Mouse (Mus musculus) liver, embryonic 14.5 days (tissue): ENCODE results near the gene Igf2bp1. TPM values are rescaled to one million over a fixed set of nuclear protein-coding genes. Genes with fewer than 3 reads are reported as not detected.
A peak's percentile ranks its signal among the peaks of the same experiment; 100 is the strongest.

Experiments used
- ATAC-seq: fragments of 200-750 bp; cut with Nextera tagmentation; 2 replicates; pipeline ENCODE4 v1.8.0; 2017; ENCODE audit warnings: moderate number of reproducible peaks, mild to moderate bottlenecking, moderate library complexity; ENCODE audit not compliant: insufficient read depth
- DNase-seq, 3 experiments: peaks; one replicate each; pipeline ENCODE4 v3.0.0-alpha.2; 2012 to 2013; ENCODE audit warnings: low read depth in 3 of 3, low spot score in 3 of 3
- H3K27ac ChIP-seq: fragments of 300-500 bp; sonication (generic); 2 replicates; pipeline ENCODE4 v1.5.1; 2014; ENCODE audit warnings: moderate library complexity, mild to moderate bottlenecking, control low read depth, inconsistent platforms
- H3K27me3 ChIP-seq: fragments of 300-500 bp; sonication (generic); 2 replicates; pipeline ENCODE4 v1.6.1; 2014; ENCODE audit warnings: mild to moderate bottlenecking, low read length, moderate library complexity; ENCODE audit not compliant: control insufficient read depth, insufficient read depth
- H3K36me3 ChIP-seq: fragments of 300-500 bp; sonication (generic); replicated peaks from 2 replicates; pipeline ENCODE4 v1.6.1; 2014; ENCODE audit warnings: low read depth; ENCODE audit not compliant: control insufficient read depth, insufficient read depth
- H3K4me1 ChIP-seq, 2 experiments: fragments of 200-500 bp in 1 of 2; fragments of 300-500 bp in 1 of 2; sonication (generic) in 1 of 2; replicated peaks; 2 replicates each; pipeline ENCODE4 v1.6.1; 2012 to 2014; ENCODE audit warnings: antibody characterized with exemption in 1 of 2, inconsistent platforms in 1 of 2, low read length in 1 of 2; ENCODE audit not compliant: control insufficient read depth in 2 of 2, insufficient read depth in 2 of 2
- H3K4me2 ChIP-seq: fragments of 300-500 bp; sonication (generic); 2 replicates; pipeline ENCODE4 v1.6.1; 2014; ENCODE audit warnings: low read depth, mild to moderate bottlenecking, control low read depth, moderate library complexity
- H3K4me3 ChIP-seq, 2 experiments: fragments of 200-500 bp in 1 of 2; fragments of 300-500 bp in 1 of 2; sonication (generic) in 1 of 2; 2 replicates each; pipeline ENCODE4 v1.5.1; 2012 to 2014; ENCODE audit warnings: low read depth in 2 of 2, low read length in 2 of 2, mild to moderate bottlenecking in 2 of 2, control low read depth in 1 of 2, inconsistent platforms in 1 of 2, moderate library complexity in 1 of 2; ENCODE audit not compliant: insufficient read depth in 1 of 2
- H3K9ac ChIP-seq: fragments of 300-500 bp; sonication (generic); replicated peaks from 2 replicates; pipeline ENCODE4 v1.6.1; 2014; ENCODE audit warnings: mild to moderate bottlenecking, control low read depth, moderate library complexity
- H3K9me3 ChIP-seq: fragments of 300-500 bp; sonication (generic); 2 replicates; pipeline ENCODE4 v1.6.1; 2016; ENCODE audit warnings: low read length, mixed read lengths; ENCODE audit not compliant: control insufficient read depth
- CTCF ChIP-seq: IDR thresholded peaks from 2 replicates; pipeline ENCODE4 v1.5.1; 2016; ENCODE audit warnings: antibody characterized with exemption, low read depth, control low read depth
- EP300 ChIP-seq: IDR thresholded peaks from 2 replicates; pipeline ENCODE4 v1.6.1; 2016; ENCODE audit warnings: antibody characterized with exemption, low read depth
- WGBS: fragments of 180-500 bp; shearing (Covaris S2); extraction: QIAGEN DNeasy Blood & Tissue Kit; methylation state at CpG from one replicate; pipeline ENCODE4 v1.1.7; 2014; ENCODE audit not compliant: insufficient replicate concordance; 5-methylcytosine and 5-hydroxymethylcytosine counted together
- polyA plus RNA-seq, 2 experiments: library from polyadenylated mRNA; depleted of rRNA in 1 of 2; stranded (reverse) in 1 of 2; unstranded in 1 of 2; fragments of >200 nt; fragmentation: Nextera tagmentation in 1 of 2; extraction: Ambion mirVana in 1 of 2; gene quantifications; 2 replicates each; pipeline versions ENCODE4 v1.2.1 to v1.2.3; 2012 to 2014

Igf2bp1 gene
- polyA plus RNA-seq, 2 experiments: 4.1 to 7.6 TPM

- Histone ChIP-seq H3K27ac (no peak overlapping the region), H3K9ac (no peak overlapping the region), H3K27me3 (peaks cover 61% of the 10 kb centered on the region), H3K4me2 (no peak overlapping the region), H3K9me3 (no peaks in the 10 kb centered on the region), H3K36me3 (no peaks in the 10 kb centered on the region), H3K4me3 (no peak overlapping the region), H3K4me1 (peaks cover 0 to under 1% of the 10 kb centered on the region in 2 experiments; a peak in 2 of 4 replicates)
- DNase-seq: no peak
- no peak for TF ChIP-seq CTCF
- TF ChIP-seq EP300: no peak
- WGBS: 2% methylated on average over 5 of the region's 5 CpGs
- ATAC-seq: no peak
Observed at GRCm38 (mm10) chr11:95916426-95916825, 89.3 kb downstream of the Igf2bp1 start.

- Histone ChIP-seq H3K9me3 (no peaks in the 10 kb centered on the region), H3K4me3 (no peak overlapping the region), H3K4me2 (peak overlapping the region; percentile 16), H3K27ac (no peak overlapping the region), H3K4me1 (peaks cover 0 to 4% of the 10 kb centered on the region in 2 experiments; a peak in 2 of 4 replicates), H3K9ac (no peak overlapping the region), H3K36me3 (no peaks in the 10 kb centered on the region), H3K27me3 (peaks cover 61% of the 10 kb centered on the region)
- DNase-seq: no peak
- WGBS: 3% methylated on average over 28 of the region's 28 CpGs
- ATAC-seq: no peak
- TF ChIP-seq EP300: no peak
- TF ChIP-seq CTCF: no peak
Observed at GRCm38 (mm10) chr11:95915006-95915710, 90.6 kb downstream of the Igf2bp1 start.

GRCm38 (mm10) chr11:95914571-95914991, 91.2 kb downstream of the Igf2bp1 start, which contains the start of gene B4galnt2:
Gene B4galnt2, minus strand, starts transcription at chr11:95914891.
- H3K4me2 ChIP-seq: peak within 1 kb of the TSS; percentile 16
- ATAC-seq: no peak
- no peaks in the 10 kb centered on the region for H3K36me3 ChIP-seq
- H3K27ac ChIP-seq: no peak within 1 kb of the TSS
- H3K4me3 ChIP-seq: no peak within 1 kb of the TSS
- H3K9ac ChIP-seq: no peak within 1 kb of the TSS
- no peaks in the 10 kb centered on the region for H3K9me3 ChIP-seq
- peaks cover 61% of the 10 kb centered on the region for H3K27me3 ChIP-seq
- WGBS: 1% methylated on average over 35 of the region's 35 CpGs
- no peak for DNase-seq
- H3K4me1 ChIP-seq: peaks cover 0 to 4% of the 10 kb centered on the region in 2 experiments; a peak in 2 of 4 replicates
- TF ChIP-seq EP300: no peak
- no peak for TF ChIP-seq CTCF

- TF ChIP-seq CTCF (no peak), EP300 (no peak)
- Histone ChIP-seq H3K4me3 (no peak overlapping the region), H3K27ac (no peak overlapping the region), H3K4me1 (peaks cover 0 to 4% of the 10 kb centered on the region in 2 experiments; a peak in 2 of 4 replicates), H3K27me3 (peaks cover 61% of the 10 kb centered on the region), H3K9me3 (no peaks in the 10 kb centered on the region), H3K36me3 (no peaks in the 10 kb centered on the region), H3K9ac (no peak overlapping the region), H3K4me2 (no peak overlapping the region)
- DNase-seq: no peak
- WGBS: 4% methylated on average over 14 of the region's 14 CpGs
- no peak for ATAC-seq
Observed at GRCm38 (mm10) chr11:95913959-95914566, 91.7 kb downstream of the Igf2bp1 start.

GRCm38 (mm10) chr11:95911579-95911978, 94.2 kb downstream of the Igf2bp1 start:
- Histone ChIP-seq H3K36me3 (no peaks in the 10 kb centered on the region), H3K9me3 (no peaks in the 10 kb centered on the region), H3K4me3 (no peak overlapping the region), H3K27me3 (peaks cover 43% of the 10 kb centered on the region), H3K4me2 (no peak overlapping the region), H3K27ac (no peak overlapping the region), H3K4me1 (peaks cover 0 to 4% of the 10 kb centered on the region in 2 experiments; a peak in 2 of 4 replicates), H3K9ac (no peak overlapping the region)
- TF ChIP-seq CTCF: no peak
- no peak for TF ChIP-seq EP300
- 20% methylated on average over 7 of the region's 7 CpGs for WGBS
- ATAC-seq: no peak
- DNase-seq: no peak
